Mouse (Mus musculus) lung, adult 2 months (tissue): ENCODE data around the gene Zfp985.
"Not testable (repeated sequence)": the region's sequence is repeated elsewhere in the genome, so short reads cannot be mapped to it uniquely, and the experiment has no call there.

Source experiments
- CTCF ChIP-seq: fragments of 200-500 bp; IDR thresholded peaks from 2 replicates; pipeline ENCODE4 v1.5.1; 2011; ENCODE audit warnings: mild to moderate bottlenecking, low read length, control low read depth; ENCODE audit not compliant: insufficient read depth
- POLR2A ChIP-seq: fragments of 200-500 bp; IDR thresholded peaks from 2 replicates; pipeline ENCODE4 v1.6.1; 2011; ENCODE audit warnings: low read depth, mild to moderate bottlenecking, control low read depth, low read length, borderline replicate concordance; ENCODE audit errors: extremely low read depth

DNA sequence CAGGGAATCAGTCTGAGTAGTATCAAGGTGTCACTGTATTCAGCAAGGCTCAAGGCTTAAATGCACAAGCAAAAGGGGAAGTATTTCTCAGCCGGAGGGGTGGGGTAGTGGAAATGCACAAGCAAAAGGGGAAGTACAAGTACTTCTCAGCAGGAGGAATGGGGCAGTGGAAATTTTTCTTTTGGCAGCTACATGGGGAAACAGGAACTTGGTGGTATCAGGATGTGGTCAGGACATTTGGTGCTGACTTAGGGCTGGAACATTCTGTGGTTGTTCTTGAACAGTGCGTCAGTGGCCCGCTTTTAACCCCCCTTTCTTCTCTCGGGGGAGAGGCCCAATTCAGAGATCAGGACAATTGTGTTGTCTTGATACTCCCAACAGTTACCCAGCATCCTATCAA lies 26.3 kb downstream of the Zfp985 start:
- not testable (repeated sequence) for TF ChIP-seq CTCF, POLR2A
